Mouse (Mus musculus): ENCODE results near the gene Mustn1. TPM values are rescaled to one million over a fixed set of nuclear protein-coding genes. Genes with fewer than 3 reads are reported as not detected.

Mustn1 gene
- polyA plus RNA-seq, 1 experiment from 2014 or later: 6.6 TPM

DNA sequence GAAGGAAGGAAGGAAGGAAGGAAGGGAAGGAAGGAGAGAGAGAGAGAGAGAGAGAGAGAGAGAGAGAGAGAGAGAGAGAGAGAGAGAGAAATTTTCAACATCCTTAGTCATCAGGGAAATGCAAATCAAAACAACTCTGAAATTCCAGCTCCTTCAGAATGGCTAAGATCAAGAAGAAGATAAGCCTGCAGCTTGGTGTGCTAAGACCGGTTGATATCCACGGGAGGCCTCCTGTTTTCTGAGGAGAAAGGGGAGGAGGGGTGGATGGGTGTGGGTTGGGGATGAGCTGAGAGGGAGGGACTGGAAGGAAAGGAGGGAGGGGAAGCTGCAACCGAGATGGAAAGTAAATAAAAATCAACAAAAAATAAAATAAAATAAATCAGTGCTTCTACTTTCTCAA, 6.3 kb downstream of the Mustn1 start:
- ATAC-seq (replicated peaks; ENCODE audit: low FRiP score, low TSS enrichment, low read depth) (no peak), DNase-seq (ENCODE audit: low spot score) (no peak)
- H3K4me3 ChIP-seq (ENCODE audit: low read depth, low read length): no peak overlapping the region
- H3K36me3 ChIP-seq (ENCODE audit: control insufficient read depth, insufficient read depth, low read length): no peaks in the 10 kb centered on the region
- H3K4me2 ChIP-seq (ENCODE audit: low read length): no peak overlapping the region
- peaks cover 6% of the 10 kb centered on the region for H3K4me1 ChIP-seq (replicated peaks; ENCODE audit: control insufficient read depth, insufficient read depth, low read length)
- no peak overlapping the region for H3K27ac ChIP-seq (ENCODE audit: low read depth)
- H3K9ac ChIP-seq (ENCODE audit: low read length): no peak overlapping the region
- H3K27me3 ChIP-seq (replicated peaks; ENCODE audit: control insufficient read depth, insufficient read depth, low read length): no peaks in the 10 kb centered on the region
- 8% methylated on average over 3 of the region's 3 CpGs for WGBS
- H3K9me3 ChIP-seq (ENCODE audit: control insufficient read depth, low read length): no peaks in the 10 kb centered on the region

GRCm38 (mm10) chr14:30886204-30886603, 7.2 kb downstream of the Mustn1 start, which contains the start of gene Itih4:
Gene Itih4, plus strand, starts transcription at chr14:30886476.
- no peak for ATAC-seq (replicated peaks; ENCODE audit: low FRiP score, low TSS enrichment, low read depth)

GRCm38 (mm10) chr14:30888271-30888732, 9.3 kb downstream of the Mustn1 start:
- 0 out of 2 replicates have a peak, but pooled peaks have one; percentile 32 for ATAC-seq (replicated peaks; ENCODE audit: low FRiP score, low TSS enrichment, low read depth)
- no peak overlapping the region for H3K4me3 ChIP-seq (ENCODE audit: low read depth, low read length)
- H3K27ac ChIP-seq (ENCODE audit: low read depth): no peak overlapping the region

More at GRCm38 (mm10) chr14:30886204-30886603, 7.2 kb downstream of the Mustn1 start, which contains the start of gene Itih4:
- H3K27me3 ChIP-seq (replicated peaks; ENCODE audit: control insufficient read depth, insufficient read depth, low read length): no peaks in the 10 kb centered on the region
- H3K36me3 ChIP-seq (ENCODE audit: control insufficient read depth, insufficient read depth, low read length): no peaks in the 10 kb centered on the region
- H3K9ac ChIP-seq (ENCODE audit: low read length): no peak within 1 kb of the TSS
- H3K4me1 ChIP-seq (replicated peaks; ENCODE audit: control insufficient read depth, insufficient read depth, low read length): peaks cover 6% of the 10 kb centered on the region
- no peak within 1 kb of the TSS for H3K4me2 ChIP-seq (ENCODE audit: low read length)
- WGBS: 88% methylated on average over 3 of the region's 3 CpGs
- H3K9me3 ChIP-seq (ENCODE audit: control insufficient read depth, low read length): no peaks in the 10 kb centered on the region
- H3K4me3 ChIP-seq (ENCODE audit: low read depth, low read length): no peak within 1 kb of the TSS
- no peak for DNase-seq (ENCODE audit: low spot score)
- H3K27ac ChIP-seq (ENCODE audit: low read depth): no peak within 1 kb of the TSS

GRCm38 (mm10) chr14:30899972-30900371, 21.0 kb downstream of the Mustn1 start:
- ATAC-seq (replicated peaks; ENCODE audit: low FRiP score, low TSS enrichment, low read depth): no peak
- Histone ChIP-seq H3K4me1 (replicated peaks; ENCODE audit: control insufficient read depth, insufficient read depth, low read length) (no peaks in the 10 kb centered on the region), H3K9ac (ENCODE audit: low read length) (no peak overlapping the region), H3K27me3 (replicated peaks; ENCODE audit: control insufficient read depth, insufficient read depth, low read length) (no peaks in the 10 kb centered on the region), H3K9me3 (ENCODE audit: control insufficient read depth, low read length) (no peaks in the 10 kb centered on the region; the same call in 1 of the 2 replicates), H3K27ac (ENCODE audit: low read depth) (no peak overlapping the region), H3K36me3 (ENCODE audit: control insufficient read depth, insufficient read depth, low read length) (no peaks in the 10 kb centered on the region), H3K4me2 (ENCODE audit: low read length) (no peak overlapping the region), H3K4me3 (ENCODE audit: low read depth, low read length) (no peak overlapping the region)
- no peak for DNase-seq (ENCODE audit: low spot score)
- 67% methylated on average over 3 of the region's 3 CpGs for WGBS

More at GRCm38 (mm10) chr14:30888271-30888732, 9.3 kb downstream of the Mustn1 start:
- H3K4me1 ChIP-seq (replicated peaks; ENCODE audit: control insufficient read depth, insufficient read depth, low read length): peaks cover 6% of the 10 kb centered on the region
- no peak overlapping the region for H3K9ac ChIP-seq (ENCODE audit: low read length)
- no peaks in the 10 kb centered on the region for H3K36me3 ChIP-seq (ENCODE audit: control insufficient read depth, insufficient read depth, low read length)
- peak overlapping the region; percentile 31 for H3K4me2 ChIP-seq (ENCODE audit: low read length)
- no peak for DNase-seq (ENCODE audit: low spot score)
- H3K27me3 ChIP-seq (replicated peaks; ENCODE audit: control insufficient read depth, insufficient read depth, low read length): no peaks in the 10 kb centered on the region
- H3K9me3 ChIP-seq (ENCODE audit: control insufficient read depth, low read length): no peaks in the 10 kb centered on the region
- 10% methylated on average over 8 of the region's 9 CpGs for WGBS

- H3K4me3 ChIP-seq (ENCODE audit: low read depth, low read length): no peak overlapping the region
- WGBS: 93% methylated on average over 5 of the region's 5 CpGs
- no peak overlapping the region for H3K27ac ChIP-seq (ENCODE audit: low read depth)
- H3K4me1 ChIP-seq (replicated peaks; ENCODE audit: control insufficient read depth, insufficient read depth, low read length): no peaks in the 10 kb centered on the region
- no peaks in the 10 kb centered on the region for H3K27me3 ChIP-seq (replicated peaks; ENCODE audit: control insufficient read depth, insufficient read depth, low read length)
- H3K9me3 ChIP-seq (ENCODE audit: control insufficient read depth, low read length): no peaks in the 10 kb centered on the region; the same call in 1 of the 2 replicates
- no peak overlapping the region for H3K9ac ChIP-seq (ENCODE audit: low read length)
- DNase-seq (ENCODE audit: low spot score) (no peak), ATAC-seq (replicated peaks; ENCODE audit: low FRiP score, low TSS enrichment, low read depth) (no peak)
- H3K4me2 ChIP-seq (ENCODE audit: low read length): no peak overlapping the region
- H3K36me3 ChIP-seq (ENCODE audit: control insufficient read depth, insufficient read depth, low read length): no peaks in the 10 kb centered on the region
Measured at GRCm38 (mm10) chr14:30902628-30903027, 23.6 kb downstream of the Mustn1 start.

DNA sequence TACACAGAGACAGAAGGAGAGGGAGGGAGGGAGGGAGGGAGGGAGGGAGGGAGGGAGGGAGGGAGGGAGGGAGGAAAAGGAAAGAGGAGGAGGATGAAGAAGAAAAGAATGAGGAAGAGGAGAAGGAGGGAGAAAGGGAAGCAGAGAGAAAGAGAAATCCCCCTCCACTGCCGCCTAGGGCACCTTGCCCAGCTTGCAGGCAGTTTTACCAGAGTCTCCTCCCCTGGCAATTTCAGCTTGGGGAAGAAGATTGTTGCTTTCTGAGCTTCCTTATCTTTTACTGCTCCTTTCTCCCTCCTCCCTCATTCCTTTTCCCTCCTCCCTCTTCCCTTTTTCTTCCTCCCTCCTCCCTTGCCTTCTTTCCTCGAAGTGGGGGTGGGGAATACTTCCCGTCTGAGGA, 24.0 kb downstream of the Mustn1 start:
- ATAC-seq (replicated peaks; ENCODE audit: low FRiP score, low TSS enrichment, low read depth) (no peak), DNase-seq (ENCODE audit: low spot score) (no peak)
- H3K4me2 ChIP-seq (ENCODE audit: low read length): no peak overlapping the region
- no peaks in the 10 kb centered on the region for H3K36me3 ChIP-seq (ENCODE audit: control insufficient read depth, insufficient read depth, low read length)
- WGBS: 67% methylated on average over 3 of the region's 3 CpGs
- no peak overlapping the region for H3K4me3 ChIP-seq (ENCODE audit: low read depth, low read length)
- H3K27ac ChIP-seq (ENCODE audit: low read depth): no peak overlapping the region
- H3K9me3 ChIP-seq (ENCODE audit: control insufficient read depth, low read length): no peaks in the 10 kb centered on the region; the same call in 1 of the 2 replicates
- no peak overlapping the region for H3K9ac ChIP-seq (ENCODE audit: low read length)
- no peaks in the 10 kb centered on the region for H3K27me3 ChIP-seq (replicated peaks; ENCODE audit: control insufficient read depth, insufficient read depth, low read length)
- H3K4me1 ChIP-seq (replicated peaks; ENCODE audit: control insufficient read depth, insufficient read depth, low read length): no peaks in the 10 kb centered on the region

GRCm38 (mm10) chr14:30904307-30904706, 25.3 kb downstream of the Mustn1 start:
- H3K27ac ChIP-seq (ENCODE audit: low read depth): no peak overlapping the region
- no peak overlapping the region for H3K4me2 ChIP-seq (ENCODE audit: low read length)
- no peak for DNase-seq (ENCODE audit: low spot score)
- H3K9me3 ChIP-seq (ENCODE audit: control insufficient read depth, low read length): no peaks in the 10 kb centered on the region; the same call in 1 of the 2 replicates
- H3K27me3 ChIP-seq (replicated peaks; ENCODE audit: control insufficient read depth, insufficient read depth, low read length): no peaks in the 10 kb centered on the region
- H3K9ac ChIP-seq (ENCODE audit: low read length): no peak overlapping the region
- no peak overlapping the region for H3K4me3 ChIP-seq (ENCODE audit: low read depth, low read length)
- WGBS: 86% methylated on average over 8 of the region's 8 CpGs
- ATAC-seq (replicated peaks; ENCODE audit: low FRiP score, low TSS enrichment, low read depth): no peak
- no peaks in the 10 kb centered on the region for H3K36me3 ChIP-seq (ENCODE audit: control insufficient read depth, insufficient read depth, low read length)
- H3K4me1 ChIP-seq (replicated peaks; ENCODE audit: control insufficient read depth, insufficient read depth, low read length): no peaks in the 10 kb centered on the region

DNA sequence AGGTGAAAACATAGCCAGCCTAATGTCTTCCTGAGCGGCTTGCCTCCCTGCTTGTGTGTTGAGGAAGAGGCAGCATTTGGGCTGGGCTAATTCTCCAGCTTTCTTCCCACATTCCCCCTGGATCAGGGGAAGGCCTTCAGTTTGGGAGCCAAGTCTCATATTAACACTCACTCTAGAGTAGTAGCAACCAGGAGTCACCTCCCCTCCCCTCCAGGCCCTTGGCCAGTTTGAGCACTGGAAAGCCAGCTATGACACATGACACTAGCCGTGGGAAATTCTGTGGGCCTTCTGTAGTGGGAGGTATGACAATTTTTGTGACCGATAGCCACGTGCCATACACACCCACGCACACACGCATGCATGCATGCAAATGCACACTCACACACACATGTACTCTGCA, 27.0 kb downstream of the Mustn1 start:
- Histone ChIP-seq H3K9me3 (ENCODE audit: control insufficient read depth, low read length) (no peaks in the 10 kb centered on the region), H3K4me2 (ENCODE audit: low read length) (no peak overlapping the region), H3K9ac (ENCODE audit: low read length) (no peak overlapping the region), H3K27ac (ENCODE audit: low read depth) (no peak overlapping the region), H3K4me3 (ENCODE audit: low read depth, low read length) (no peak overlapping the region), H3K36me3 (ENCODE audit: control insufficient read depth, insufficient read depth, low read length) (no peaks in the 10 kb centered on the region), H3K27me3 (replicated peaks; ENCODE audit: control insufficient read depth, insufficient read depth, low read length) (no peaks in the 10 kb centered on the region), H3K4me1 (replicated peaks; ENCODE audit: control insufficient read depth, insufficient read depth, low read length) (no peaks in the 10 kb centered on the region)
- ATAC-seq (replicated peaks; ENCODE audit: low FRiP score, low TSS enrichment, low read depth): no peak
- 92% methylated on average over 6 of the region's 6 CpGs for WGBS
- no peak for DNase-seq (ENCODE audit: low spot score)

DNA sequence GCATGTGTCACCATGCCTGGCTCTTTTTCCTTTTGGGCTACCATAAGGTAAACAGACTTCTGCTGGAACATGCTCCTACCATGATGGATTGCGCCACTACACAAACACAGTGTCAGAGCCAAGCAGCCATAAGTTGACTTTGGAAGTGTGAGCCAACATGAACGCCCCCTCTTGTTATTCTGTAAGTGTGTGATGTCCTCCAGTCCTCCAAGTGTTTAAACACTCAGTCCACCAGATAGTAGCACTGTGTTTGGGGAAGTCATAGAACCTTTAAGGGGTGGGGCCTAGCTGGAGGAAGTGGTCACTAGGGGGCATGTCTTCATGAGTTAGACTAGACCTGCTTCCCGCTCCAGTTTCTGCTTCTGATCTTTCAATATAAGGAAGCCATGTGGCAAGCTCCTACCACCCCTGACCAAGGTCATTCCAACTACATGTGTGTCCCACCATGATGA, 28.8 kb downstream of the Mustn1 start:
- Histone ChIP-seq H3K9me3 (ENCODE audit: control insufficient read depth, low read length) (no peaks in the 10 kb centered on the region), H3K27me3 (replicated peaks; ENCODE audit: control insufficient read depth, insufficient read depth, low read length) (no peaks in the 10 kb centered on the region), H3K4me3 (ENCODE audit: low read depth, low read length) (no peak overlapping the region), H3K4me1 (replicated peaks; ENCODE audit: control insufficient read depth, insufficient read depth, low read length) (no peaks in the 10 kb centered on the region), H3K36me3 (ENCODE audit: control insufficient read depth, insufficient read depth, low read length) (no peaks in the 10 kb centered on the region), H3K4me2 (ENCODE audit: low read length) (no peak overlapping the region), H3K9ac (ENCODE audit: low read length) (no peak overlapping the region), H3K27ac (ENCODE audit: low read depth) (no peak overlapping the region)
- 52% methylated on average over 3 of the region's 3 CpGs for WGBS
- no peak for DNase-seq (ENCODE audit: low spot score)
- no peak for ATAC-seq (replicated peaks; ENCODE audit: low FRiP score, low TSS enrichment, low read depth)

Measured in intestine, embryonic 14.5 days (tissue).